Mouse (Mus musculus): ENCODE data around the gene Dclk1.

GRCm38 (mm10) chr3:55320572-55320971, 78.4 kb downstream of the Dclk1 start:
- TF ChIP-seq POLR2A (IDR thresholded peaks at IDR 0.05; ENCODE audit: control insufficient read depth, low read depth, low read length): no peak
- no peak for TF ChIP-seq CTCF (IDR thresholded peaks at IDR 0.05; ENCODE audit: control insufficient read depth, insufficient read depth, insufficient replicate concordance, low read depth, low read length)
